Mouse (Mus musculus): ENCODE measurements at regions not wholly inside any gene's neighbourhood (a gene's known extent, or its start where the extent isn't known, plus 50 kb on each side); places are given as distances from the start of the nearest gene placed in this dataset.

DNA sequence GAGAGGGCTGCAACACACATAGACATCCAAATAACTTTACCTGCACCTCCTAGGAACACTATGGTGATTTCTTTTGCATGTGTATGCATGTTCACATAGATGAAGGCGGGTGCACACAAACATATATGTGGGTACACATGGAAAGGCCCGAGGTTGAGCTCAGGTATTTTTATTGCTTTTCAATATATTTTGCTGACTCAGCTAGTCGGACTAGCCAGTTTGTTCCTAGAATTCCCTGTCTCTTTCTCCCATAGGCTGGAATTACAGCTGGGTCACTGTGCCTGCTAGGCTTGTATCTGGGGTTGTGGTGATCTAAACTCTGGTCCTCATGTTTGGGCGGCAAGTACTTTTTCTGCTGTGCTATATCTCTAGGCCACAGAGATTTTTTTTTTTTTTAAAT is 166.1 kb upstream of the Mki67 start:
- no peak for DNase-seq (ENCODE audit: low read depth, low spot score)

DNA sequence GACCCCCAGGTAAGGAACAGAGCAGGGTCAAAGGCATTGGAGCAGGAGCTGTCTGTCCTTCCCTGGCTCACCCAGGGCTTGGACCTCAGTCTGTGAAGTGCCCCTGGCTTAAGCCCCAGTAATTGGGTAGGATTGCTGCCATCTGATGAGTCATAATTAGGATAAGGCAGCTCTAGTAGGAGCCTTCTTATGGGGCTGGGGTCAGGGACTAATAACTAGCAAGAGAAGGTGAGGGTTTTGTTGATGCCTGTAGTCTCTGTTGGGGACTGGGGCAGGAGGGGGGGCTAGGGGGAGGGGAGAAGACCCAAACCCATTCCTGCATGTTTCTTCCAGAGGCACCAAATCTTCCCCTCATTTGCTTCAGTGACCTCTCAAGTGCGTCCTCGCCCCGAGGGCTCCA is 172.4 kb upstream of the Mki67 start:
- DNase-seq (ENCODE audit: low read depth, low spot score): no peak

DNA sequence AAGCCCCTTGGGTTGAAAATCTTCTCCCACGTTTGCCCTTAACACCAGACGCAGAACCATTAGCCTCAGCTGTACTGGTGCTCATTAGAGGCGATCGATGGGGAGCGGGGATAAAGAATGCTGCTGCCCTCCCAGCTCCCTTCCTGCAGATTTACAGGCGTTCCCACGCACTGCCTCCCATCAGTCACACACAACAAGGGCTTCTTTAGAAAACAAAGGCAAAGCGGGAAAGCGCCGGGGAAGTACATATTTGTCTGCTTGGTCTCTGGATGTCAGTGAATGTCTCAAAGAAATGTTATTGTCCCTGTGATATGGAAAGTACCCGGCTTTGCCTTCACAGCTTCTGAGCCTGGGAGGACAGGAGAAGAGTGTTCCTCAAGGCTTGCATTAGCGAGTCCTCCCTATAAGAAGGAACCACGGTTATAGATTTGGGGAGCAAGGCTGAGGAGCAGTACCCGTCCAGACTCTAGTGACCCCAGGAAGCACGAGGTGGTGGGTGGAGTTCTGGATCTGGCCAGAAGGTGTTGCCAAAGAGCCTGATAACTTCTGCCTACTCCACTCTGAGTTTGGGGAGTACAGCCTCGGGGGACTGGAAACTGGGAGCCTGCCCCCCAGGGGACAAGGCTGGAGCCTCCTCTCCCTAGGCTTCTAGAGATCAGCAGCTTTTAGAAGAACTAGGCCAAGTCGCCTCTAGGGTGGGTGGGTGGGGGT is 173.0 kb upstream of the Mki67 start:
- DNase-seq (ENCODE audit: low read depth, low spot score): no peak

DNA sequence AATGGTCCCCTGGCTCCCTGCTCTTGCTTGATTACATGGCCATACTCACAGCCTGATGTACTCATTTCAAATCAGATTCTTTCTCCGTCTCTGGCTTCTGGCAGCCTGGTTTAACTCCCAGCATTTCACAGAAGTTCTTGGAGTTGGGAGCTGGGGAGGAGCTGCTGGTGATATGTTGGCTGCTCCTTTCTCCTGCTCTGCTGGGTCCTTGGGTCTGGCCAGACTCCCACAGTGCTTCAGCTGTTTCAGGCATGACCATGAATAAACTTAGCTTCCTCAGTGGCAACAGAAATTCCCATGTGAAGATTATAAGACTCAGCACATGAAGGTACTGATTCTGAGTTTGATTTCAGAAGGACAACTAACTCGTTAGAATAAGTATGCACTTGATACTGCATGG is 182.7 kb upstream of the Mki67 start:
- DNase-seq (ENCODE audit: low read depth, low spot score): no peak

DNA sequence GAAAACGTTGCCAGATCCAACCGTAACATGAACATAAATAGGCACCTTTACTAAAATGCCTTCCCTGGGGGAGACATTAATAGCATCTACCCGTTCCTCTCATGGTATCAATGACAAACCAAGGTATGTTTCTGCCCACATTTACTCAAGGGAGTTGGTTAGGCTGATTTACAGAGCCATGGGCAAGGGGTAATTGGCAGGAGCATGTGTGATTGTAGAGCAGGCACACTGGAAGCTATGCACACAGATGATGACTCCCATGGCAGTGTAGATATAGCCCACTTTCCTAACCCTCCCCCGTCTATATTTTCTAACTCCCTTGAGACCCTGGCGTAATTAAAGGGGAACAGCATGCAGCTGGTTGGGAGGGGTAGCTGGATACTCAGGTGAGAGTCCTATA is 183.6 kb upstream of the Mki67 start:
- no peak for DNase-seq (ENCODE audit: low read depth, low spot score)

DNA sequence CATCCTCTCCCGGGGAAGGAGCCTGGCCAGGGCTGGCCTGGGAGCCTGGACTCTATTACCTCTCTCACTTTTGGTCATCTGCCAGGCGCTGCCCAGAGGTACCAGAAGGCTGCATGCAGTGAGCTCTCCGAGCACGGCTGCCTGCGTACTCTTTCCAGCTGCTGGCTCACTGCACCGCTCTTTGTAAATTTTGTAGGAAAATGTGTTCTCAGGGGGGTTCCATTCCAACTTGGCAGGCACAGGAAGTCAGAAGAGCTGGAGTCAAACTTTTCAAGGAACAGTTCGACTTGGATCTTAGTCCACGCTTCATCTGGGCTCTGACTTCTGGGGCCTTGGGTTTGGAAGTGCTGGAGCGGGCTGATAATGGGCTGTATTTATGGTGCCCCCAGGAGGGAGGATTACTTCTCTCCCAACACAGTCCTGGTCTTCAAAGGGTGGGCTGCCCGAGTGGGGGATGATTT is 184.7 kb upstream of the Mki67 start:
- DNase-seq (ENCODE audit: low read depth, low spot score): no peak

DNA sequence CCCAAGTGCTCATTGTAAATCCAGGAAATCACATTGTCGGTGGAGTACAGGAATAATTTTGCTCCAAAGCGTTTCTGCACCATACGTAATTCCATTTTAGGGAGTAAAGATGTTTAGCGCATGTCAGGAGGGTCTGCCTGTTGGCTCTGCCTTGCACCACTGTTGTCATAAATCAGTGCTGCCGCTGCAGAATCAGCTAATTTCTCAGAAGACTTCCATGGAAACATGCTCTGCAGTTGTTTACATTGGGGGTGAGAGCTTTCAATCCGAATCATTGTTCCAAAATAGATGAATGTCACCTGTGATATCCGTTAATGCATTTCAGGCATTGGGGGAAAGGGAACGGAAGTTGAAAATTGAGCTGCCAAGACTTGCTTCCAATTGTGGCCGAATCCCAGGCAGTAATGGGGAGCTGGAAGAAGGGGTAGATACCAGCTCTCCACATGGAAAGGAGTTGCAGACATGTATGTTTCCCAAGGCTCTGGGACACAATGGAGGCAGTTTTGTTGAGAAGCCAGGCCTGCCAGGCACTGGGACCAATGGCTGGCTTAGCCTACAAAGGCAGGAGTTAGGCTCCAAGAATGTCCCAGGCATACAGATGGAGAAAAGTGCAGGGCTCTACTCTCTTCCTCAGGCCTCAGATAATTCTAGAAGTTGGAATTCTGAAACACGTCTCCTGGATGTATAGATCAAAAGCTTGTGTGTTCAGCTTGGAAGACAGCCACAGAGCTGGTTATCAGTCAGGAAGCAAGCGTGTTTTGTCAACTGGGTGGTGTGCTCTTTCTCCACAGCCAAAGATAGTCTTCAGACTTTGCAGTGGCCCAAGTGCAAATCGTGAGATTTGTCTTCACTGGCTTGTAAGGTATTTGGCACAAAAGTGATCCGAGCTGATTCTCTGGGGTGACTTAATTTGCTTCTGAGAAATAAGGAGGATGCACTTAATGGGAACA is 186.2 kb upstream of the Mki67 start:
- no peak for DNase-seq (ENCODE audit: low read depth, low spot score)

DNA sequence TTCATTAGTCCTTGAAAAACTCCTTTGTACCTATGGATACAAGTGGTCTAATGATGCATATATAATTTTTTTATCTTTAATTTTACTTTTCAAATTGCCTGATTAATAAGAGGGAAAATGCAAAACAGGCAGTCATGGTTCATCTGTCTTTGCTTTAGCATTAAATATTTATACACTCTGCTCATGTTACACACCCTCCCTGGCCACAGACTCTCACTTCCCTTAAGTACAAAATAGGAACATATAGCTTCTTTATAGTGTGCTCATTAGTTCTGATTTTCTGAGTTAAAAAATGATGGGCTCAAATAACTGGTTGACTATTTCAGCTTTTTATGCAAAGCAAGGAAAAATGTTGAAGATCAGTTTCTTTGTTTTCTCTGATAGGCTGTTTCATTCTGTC is 195.2 kb upstream of the Mki67 start:
- no peak for DNase-seq (ENCODE audit: low read depth, low spot score)

DNA sequence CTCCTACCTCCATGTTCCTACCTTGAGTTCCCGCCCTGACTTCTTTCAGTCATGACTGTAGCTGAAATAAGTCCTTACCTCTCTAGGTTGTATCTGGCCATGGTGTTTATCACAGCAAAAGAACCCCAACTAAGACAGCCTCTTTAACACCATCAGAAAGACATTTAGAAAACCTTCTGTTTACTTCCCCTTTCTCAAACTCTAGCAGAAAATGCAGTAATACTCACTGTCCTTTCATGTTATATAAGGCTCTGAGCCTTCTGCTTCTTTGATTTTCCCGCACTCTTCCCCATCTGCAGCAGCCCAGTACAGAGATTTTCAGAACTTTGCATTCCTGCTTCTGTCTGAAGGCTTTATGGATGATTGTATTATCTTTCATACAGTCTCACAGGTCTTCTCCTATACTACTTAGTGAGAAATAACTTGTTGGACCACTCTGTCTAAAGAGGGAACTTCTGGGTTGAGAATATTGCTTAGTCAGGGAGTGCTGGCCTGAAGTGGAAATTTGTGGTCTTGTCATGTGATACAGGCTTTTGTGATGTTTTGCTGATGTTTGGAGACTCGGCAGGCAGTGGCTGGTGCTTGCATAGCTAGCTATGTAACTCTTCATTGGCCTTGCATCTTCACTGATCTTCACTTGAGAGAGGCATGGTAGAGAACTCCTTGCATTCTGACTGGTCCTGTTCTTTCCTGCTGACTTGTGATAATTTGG is 197.9 kb upstream of the Mki67 start:
- no peak for DNase-seq (ENCODE audit: low read depth, low spot score)

DNA sequence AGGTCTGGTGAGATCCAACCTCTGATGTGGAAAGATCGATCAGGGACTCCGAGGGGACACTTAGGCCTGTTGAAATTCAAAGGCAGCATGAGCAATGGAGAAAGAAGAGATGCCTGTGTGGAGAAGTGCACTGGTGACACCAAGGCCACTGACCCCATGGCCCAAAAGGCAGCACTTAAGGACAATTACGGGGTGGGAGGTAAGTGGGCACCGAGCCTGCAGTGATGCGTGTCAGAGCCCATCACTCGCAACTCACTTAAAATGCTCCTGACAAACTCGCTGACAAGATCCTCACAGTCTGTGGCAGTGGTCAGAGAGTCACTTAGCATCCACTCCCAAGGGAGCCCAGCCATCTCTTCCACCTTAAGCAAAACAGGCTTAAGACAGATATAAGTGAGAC is 207.7 kb upstream of the Mki67 start:
- DNase-seq (ENCODE audit: low read depth, low spot score): no peak

DNA sequence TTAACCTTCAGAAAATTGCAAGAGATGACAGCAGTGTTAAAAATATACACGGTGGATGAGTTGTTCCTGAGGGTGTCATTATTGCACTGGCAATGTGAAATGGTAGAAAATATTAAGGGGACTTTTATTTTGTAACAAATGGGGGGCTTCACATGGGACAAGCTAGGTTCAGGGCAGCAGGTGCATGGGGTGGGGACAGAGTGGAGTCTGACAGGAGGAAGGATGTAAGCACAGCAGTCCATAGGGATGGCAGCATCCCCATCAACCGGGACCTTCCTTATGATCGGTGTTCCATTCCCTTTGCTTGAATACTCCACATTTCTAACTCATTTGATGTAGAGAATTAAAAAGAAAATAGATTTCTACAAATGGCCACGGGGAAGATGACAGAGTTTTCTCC is 208.5 kb upstream of the Mki67 start:
- DNase-seq (ENCODE audit: low read depth, low spot score): no peak

DNA sequence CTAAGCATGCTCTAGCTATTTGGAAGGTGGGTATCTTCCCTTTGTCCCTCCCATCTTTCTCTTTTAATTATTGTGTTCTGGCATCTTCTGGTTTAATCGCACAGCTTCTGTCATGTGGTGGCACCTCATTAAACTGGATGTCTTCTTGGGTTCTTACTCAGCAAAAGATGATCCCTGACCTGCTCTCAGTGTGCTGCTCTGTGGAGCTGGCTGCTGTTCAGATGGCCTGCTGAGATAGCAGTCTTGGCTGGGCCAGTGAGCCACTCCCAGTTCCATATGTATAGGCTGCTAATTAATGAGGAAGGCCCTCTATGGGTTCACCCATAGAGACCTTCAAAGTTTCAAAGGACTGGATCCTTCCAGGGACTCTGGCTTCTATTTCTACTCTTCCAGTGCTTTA is 213.9 kb upstream of the Mki67 start:
- DNase-seq (ENCODE audit: low read depth, low spot score): no peak

DNA sequence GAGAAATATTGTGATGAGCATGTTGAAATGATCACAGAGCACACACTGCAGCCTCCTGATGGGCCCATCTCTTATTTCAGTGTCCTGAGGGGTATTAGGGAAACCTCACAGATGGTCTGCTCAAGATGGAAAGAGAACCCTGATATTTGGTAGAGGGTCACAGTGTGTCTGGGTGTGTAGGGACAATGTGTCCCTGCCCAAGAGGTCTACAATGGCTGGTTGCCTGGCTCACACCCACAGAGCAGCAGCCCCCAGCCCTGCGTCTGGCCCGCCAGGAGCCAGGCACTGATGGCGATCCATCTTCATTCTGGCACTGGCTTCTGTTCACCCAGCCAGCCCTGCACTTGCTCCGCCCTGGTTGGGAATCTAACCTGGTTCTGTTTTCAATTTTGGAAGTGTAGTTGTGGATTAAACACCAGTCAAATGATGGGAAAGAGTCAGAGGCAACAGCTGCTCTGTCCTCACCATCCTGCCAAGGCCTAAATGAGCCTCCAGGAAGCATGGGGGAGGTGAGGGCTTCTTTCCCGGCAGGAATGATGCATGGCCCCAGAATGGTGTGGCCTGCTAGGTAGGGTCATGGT is 216.5 kb upstream of the Mki67 start:
- no peak for DNase-seq (ENCODE audit: low read depth, low spot score)

DNA sequence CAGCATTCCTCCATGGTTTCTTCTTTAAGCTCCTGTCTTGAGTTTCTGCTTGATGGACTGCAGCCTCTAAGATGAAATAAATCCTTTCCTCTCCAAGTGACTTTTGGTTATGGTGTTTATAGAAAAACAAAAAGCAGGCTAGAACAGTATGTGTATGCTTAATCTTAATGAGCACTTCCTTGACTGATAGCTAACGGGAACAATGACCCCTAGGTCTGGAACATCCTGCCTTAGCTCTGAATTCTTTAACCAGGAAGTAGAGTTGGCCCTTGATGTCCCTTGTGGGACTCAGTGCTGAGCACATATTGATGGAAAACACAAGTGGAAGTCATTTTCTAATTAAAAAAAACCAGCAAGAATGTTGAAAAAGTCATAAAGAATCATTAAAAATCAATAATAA is 219.0 kb upstream of the Mki67 start:
- DNase-seq (ENCODE audit: low read depth, low spot score): no peak

DNA sequence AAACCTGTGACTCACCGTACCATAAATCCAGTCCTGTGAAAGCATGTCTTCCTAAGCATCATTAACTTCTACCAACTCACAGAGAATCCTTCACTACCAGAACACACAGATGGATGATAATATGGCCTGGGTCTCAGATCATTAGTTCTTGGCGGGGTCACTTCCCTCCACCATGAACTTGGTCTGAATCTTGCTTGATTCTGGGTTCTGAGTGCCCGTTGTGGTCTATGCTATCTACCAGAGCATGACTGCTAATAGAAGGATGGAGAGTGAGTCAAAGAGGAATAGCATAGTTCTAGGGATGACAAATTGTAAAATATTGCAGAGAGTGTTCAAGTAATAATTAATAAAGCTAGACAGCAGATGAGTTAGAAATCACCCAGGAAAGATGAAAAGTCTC is 221.3 kb upstream of the Mki67 start:
- DNase-seq (ENCODE audit: low read depth, low spot score): no peak

DNA sequence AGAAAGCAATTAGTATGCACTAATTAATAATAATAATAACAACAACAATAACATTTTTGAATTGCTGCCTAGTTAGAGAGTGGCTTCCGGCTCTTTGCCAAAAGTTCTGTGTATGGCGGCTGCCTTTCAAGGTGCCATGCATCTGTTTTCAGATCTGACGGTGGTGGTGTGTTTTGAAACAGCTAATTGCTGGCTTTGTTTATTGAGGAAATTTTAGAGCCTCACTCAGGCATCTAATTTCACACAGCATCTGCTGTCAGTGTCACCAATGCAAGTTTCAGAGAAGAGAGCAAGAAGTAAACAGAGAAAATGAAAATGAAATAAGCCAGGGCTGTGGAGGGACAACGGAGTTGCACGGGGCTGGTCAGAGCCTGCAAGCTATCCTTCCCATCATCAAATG is 223.2 kb upstream of the Mki67 start:
- no peak for DNase-seq (ENCODE audit: low read depth, low spot score)

DNA sequence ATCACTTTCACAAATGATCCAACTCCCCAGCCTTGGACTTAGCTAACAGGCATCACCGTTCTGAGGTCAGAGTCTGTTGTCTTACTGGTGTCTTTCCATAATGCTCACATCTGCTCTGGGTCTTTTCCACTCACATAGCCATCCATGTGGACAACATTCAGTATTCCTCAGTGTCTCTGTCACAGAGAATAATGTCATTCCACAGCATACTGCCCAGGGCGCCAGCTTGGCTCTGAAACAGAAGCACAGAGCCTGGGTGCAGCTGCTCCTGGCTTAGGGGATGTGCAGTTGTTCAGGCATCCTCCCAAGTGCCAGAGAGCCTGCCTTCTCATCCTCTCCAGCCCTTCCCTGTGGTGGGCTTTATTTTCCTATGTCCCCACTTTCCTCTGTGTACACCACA is 226.7 kb upstream of the Mki67 start:
- DNase-seq (ENCODE audit: low read depth, low spot score): no peak

DNA sequence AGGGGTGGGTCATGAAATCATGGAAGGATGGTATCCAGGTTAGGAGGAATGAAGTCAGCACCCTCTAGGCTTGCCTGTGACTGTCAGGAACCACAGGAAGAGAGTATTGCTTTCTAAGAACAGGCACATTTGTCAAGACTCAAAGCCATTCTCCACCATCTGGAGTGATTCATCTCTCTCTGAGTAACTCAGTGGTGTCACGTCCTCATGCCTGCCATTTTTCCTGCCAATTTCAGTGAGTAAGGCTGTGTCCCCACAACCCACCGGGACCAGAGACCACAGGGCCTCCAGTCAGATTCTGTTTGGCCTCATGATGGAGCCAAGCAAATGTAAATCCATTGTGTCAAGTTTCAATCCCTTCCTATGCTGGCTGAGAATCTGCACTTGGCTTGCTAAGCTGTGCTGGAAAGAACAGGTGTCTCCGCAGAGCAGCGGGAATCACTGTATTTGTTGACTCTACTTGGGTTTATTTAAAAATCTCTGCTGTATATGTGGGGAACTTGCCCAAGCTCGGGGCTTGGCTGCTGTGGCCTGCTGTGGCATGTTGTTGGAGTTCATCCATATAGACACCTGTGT is 230.0 kb upstream of the Mki67 start:
- DNase-seq (ENCODE audit: low read depth, low spot score): peak; percentile 56

DNA sequence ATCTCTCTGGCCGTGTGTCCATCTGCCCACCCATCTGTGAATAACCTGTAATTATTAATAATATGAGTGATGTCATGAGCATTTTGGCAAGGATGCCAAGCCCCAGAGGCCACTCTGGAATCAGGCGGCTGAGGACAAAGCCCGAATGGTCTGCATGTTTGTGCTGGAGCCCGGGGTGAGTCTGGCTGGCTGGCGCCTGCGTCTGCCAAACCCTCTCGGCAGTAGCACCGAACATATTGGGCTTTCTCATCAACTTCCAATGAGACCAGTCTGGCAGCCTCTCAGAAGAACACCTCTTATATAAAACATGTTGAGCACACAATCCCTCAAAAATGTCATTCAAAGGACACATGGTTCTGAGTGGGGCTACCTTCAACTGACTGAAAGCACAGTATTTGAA is 244.9 kb upstream of the Mki67 start:
- DNase-seq (ENCODE audit: low read depth, low spot score): peak; percentile 28

DNA sequence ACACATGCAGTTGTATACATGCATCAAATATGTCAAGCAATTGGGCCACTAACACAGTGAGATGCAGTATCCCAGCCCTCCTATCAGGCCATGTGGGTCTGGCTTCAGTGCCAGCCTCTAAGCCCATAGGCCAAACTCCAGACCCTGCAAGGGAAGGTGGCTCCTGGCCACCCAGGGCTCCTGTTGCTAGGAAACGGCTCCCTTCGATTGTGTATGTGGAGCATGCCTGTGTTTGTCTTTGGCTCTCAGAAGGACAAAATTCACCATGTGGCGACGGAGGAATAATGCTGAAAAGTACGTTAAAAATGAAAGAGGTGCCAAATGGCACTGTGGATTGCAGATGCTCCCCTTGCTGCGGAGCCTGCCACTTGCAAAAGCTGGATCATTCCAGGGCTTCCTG is 249.4 kb upstream of the Mki67 start:
- peak; percentile 22 for DNase-seq (ENCODE audit: low read depth, low spot score)

DNA sequence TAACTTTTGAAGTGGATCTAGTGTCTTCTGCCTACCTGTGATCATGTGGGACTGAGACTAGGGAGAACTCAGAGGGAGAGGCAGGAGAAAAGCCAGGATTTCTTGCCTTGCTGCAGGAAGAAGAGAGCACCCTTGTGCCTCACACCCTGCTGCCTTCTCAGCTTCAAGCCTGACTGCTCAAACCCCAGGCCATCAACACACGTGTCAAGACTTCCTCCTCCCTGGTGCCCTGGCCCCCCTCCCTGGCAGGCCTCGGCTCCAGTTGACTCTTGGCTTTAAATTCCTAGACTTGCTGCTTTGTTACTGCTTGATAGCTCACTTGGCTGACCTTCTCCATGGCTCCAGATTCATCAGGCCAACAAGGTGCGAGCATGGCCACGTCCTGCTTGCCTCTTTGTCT is 250.1 kb upstream of the Mki67 start:
- DNase-seq (ENCODE audit: low read depth, low spot score): no peak

DNA sequence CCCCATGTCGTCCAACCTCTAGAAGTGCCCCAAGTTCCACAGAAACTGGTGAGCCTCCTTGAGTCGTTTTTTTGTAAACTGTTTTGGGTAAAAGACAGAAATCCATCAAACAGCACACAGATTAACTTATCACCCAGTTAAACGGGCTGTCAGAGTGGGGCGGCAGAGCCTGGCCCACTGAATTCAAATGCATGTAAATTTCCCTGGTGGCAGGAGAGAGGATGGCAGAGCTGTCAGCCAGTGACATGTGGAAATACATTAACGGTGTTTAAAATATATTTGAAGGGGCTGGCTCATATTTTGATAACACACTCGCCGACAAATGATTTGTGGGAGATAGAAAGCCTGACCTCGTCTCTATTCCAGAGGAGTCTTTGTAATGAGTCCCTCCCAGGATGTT is 252.5 kb upstream of the Mki67 start:
- DNase-seq (ENCODE audit: low read depth, low spot score): no peak

Data from telencephalon, adult 2 months (tissue).